Mouse (Mus musculus) thymus, adult 2 months (tissue): ENCODE results near the gene Soat1. TPM values are rescaled to one million over a fixed set of nuclear protein-coding genes. Genes with fewer than 3 reads are reported as not detected.

Source experiments
- DNase-seq: peaks from one replicate; pipeline ENCODE4 v3.0.0; 2021
- H3K27ac ChIP-seq: fragments of 200-500 bp; 2 replicates; pipeline ENCODE4 v1.5.1; 2012; ENCODE audit warnings: low read length, control low read depth; ENCODE audit not compliant: control insufficient read depth, insufficient read depth
- H3K27me3 ChIP-seq: fragments of 200-500 bp; 2 replicates; pipeline ENCODE4 v1.6.1; 2012; ENCODE audit warnings: mild to moderate bottlenecking, low read length, moderate library complexity, mixed read lengths; ENCODE audit not compliant: control insufficient read depth, insufficient read depth
- H3K36me3 ChIP-seq: fragments of 200-500 bp; 2 replicates; pipeline ENCODE4 v1.6.1; 2012; ENCODE audit warnings: mild to moderate bottlenecking, low read length, moderate library complexity; ENCODE audit not compliant: control insufficient read depth, insufficient read depth
- H3K4me1 ChIP-seq: fragments of 200-500 bp; replicated peaks from 2 replicates; pipeline ENCODE4 v1.6.1; 2012; ENCODE audit warnings: low read length; ENCODE audit not compliant: control insufficient read depth, insufficient read depth
- H3K4me3 ChIP-seq: fragments of 200-500 bp; 2 replicates; pipeline ENCODE4 v1.5.1; 2012; ENCODE audit warnings: mild to moderate bottlenecking, low read length, control low read depth, moderate library complexity; ENCODE audit not compliant: control insufficient read depth, insufficient read depth
- CTCF ChIP-seq: fragments of 200-500 bp; IDR thresholded peaks from 2 replicates; pipeline ENCODE4 v1.5.1; 2012; ENCODE audit warnings: mild to moderate bottlenecking, control low read depth, low read length, moderate library complexity, borderline replicate concordance; ENCODE audit not compliant: control insufficient read depth, poor library complexity, insufficient read depth; ENCODE audit errors: extremely low read depth
- POLR2A ChIP-seq: fragments of 200-500 bp; IDR thresholded peaks from 2 replicates; pipeline ENCODE4 v1.6.1; 2012; ENCODE audit warnings: mild to moderate bottlenecking, low read length, control low read depth, moderate library complexity; ENCODE audit not compliant: control insufficient read depth, poor library complexity, insufficient read depth; ENCODE audit errors: extremely low read depth
- WGBS: fragments of 180-500 bp; shearing (Covaris S2); methylation state at CpG from one replicate; pipeline ENCODE4 v1.1.7; 2018; 5-methylcytosine and 5-hydroxymethylcytosine counted together
- polyA plus RNA-seq: library from polyadenylated mRNA; depleted of rRNA; stranded (reverse); fragments of >200 nt; gene quantifications from 2 replicates; pipeline ENCODE4 v1.2.3, GENCODE M21; 2012

Soat1 gene
- polyA plus RNA-seq, 1 experiment: 119 TPM

DNA sequence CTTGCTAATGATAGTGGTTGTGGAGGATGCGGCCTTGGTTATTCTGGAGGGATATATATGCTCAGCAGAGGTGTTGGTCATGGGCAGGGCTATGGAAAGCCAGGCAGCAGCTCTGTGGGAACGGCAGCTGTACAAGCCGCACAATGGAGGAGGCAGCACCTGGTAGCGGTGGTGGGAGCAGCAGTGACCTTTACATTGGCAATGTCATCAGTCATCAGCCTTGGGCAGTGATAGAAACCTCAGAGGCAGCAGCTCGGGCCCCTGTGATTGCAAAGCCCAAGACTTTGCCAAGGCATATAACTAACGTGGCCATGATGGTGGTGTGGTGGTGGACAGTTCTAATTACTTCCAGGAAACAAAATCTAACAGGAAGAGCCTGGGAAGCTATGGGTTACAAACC, 50.6 kb downstream of the Soat1 start:
- peaks cover 33% of the 10 kb centered on the region for H3K4me1 ChIP-seq
- H3K27me3 ChIP-seq: no peaks in the 10 kb centered on the region
- no peak for DNase-seq
- H3K27ac ChIP-seq: peak overlapping the region; percentile 35
- 90% methylated on average over 6 of the region's 6 CpGs for WGBS
- no peak for TF ChIP-seq CTCF
- TF ChIP-seq POLR2A: no peak
- H3K36me3 ChIP-seq: no peaks in the 10 kb centered on the region; the same call in 1 of the 2 replicates
- no peak overlapping the region for H3K4me3 ChIP-seq

- Histone ChIP-seq H3K27ac (peak overlapping the region; percentile 13), H3K36me3 (no peaks in the 10 kb centered on the region), H3K27me3 (no peaks in the 10 kb centered on the region), H3K4me1 (peaks cover 33% of the 10 kb centered on the region), H3K4me3 (no peak overlapping the region)
- WGBS: 38% methylated on average over 6 of the region's 6 CpGs
- no peak for DNase-seq
- no peak for TF ChIP-seq POLR2A
- TF ChIP-seq CTCF: no peak
Observed at GRCm38 (mm10) chr1:156422856-156423255, 51.3 kb downstream of the Soat1 start.

DNA sequence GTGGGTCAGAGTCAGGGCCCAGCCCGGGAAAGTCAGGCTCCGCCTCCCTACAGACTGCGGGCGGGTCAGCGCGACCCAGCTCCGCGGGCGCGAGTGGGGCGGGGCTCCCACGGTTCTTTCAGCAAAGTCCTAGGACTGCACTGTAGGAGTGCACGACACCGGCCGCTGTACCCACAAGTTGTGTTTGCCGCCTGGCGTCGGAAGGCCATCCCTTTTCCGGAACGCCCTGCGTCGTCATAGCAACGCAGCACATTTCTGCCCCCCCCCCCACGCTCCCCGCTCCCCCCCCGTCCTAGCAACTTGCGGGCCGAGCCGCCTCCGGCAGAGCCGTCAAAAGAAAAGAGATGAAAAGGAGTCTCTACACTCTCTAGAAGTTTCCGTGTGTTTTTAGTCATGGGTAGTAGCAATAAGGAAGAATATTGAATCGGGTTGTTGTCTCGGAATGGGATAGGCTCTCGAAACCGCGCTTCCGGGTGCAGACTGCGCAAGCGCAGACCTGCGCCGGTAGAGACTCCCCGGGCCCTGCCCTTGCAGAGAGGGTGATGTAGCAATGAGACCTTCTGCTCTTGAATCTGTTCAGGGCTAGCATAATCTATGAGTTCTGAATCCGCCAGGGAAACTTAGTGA, 53.3 kb downstream of the Soat1 start, which contains the start of gene Axdnd1:
Gene Axdnd1, minus strand, starts transcription at position 489 of the 627 bp plus-strand sequence.
- Histone ChIP-seq H3K36me3 (no peaks in the 10 kb centered on the region), H3K4me3 (peak within 1 kb of the TSS; percentile 44), H3K4me1 (peaks cover 26% of the 10 kb centered on the region), H3K27me3 (no peaks in the 10 kb centered on the region), H3K27ac (peak within 1 kb of the TSS; percentile 85)
- 1% methylated on average over 44 of the region's 44 CpGs for WGBS
- TF ChIP-seq POLR2A (peak; percentile 59; the same call in 1 of the 2 replicates), CTCF (no peak)
- DNase-seq: peak; percentile 90

- Histone ChIP-seq H3K36me3 (no peaks in the 10 kb centered on the region), H3K27ac (no peak overlapping the region), H3K4me1 (peaks cover 9% of the 10 kb centered on the region), H3K27me3 (no peaks in the 10 kb centered on the region), H3K4me3 (no peak overlapping the region)
- no peak for TF ChIP-seq CTCF
- no peak for TF ChIP-seq POLR2A
- 68% methylated on average over 4 of the region's 4 CpGs for WGBS
- peak; percentile 67 for DNase-seq
Observed at GRCm38 (mm10) chr1:156418170-156418569, 56.0 kb downstream of the Soat1 start.

DNA sequence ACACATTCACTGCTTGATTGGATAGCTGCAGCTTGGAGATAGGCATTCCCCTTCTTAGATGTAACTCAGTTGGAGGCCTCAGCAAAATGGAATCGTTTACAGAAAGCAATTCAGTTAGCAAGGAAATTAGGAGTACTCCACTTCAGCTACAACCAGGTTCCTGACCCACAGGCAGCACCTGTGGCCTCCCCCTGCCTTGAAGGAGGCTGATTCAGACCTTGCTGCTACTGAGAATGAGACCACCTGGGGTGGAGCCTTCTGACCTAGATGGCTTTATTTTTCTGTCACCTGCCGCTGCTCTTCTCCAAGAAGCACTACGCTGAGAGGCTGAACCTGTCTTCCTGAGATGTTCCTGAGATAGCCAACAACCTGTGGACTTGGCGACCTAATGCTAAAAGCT, 65.6 kb downstream of the Soat1 start:
- WGBS: 8% methylated on average over 4 of the region's 4 CpGs
- Histone ChIP-seq H3K4me3 (no peak overlapping the region), H3K27ac (peak overlapping the region; percentile 99), H3K4me1 (peaks cover 25% of the 10 kb centered on the region), H3K27me3 (no peaks in the 10 kb centered on the region), H3K36me3 (no peaks in the 10 kb centered on the region)
- peak; percentile 78 for DNase-seq
- TF ChIP-seq POLR2A: 0 out of 2 replicates have a peak, but pooled peaks have one; percentile 39
- no peak for TF ChIP-seq CTCF

DNA sequence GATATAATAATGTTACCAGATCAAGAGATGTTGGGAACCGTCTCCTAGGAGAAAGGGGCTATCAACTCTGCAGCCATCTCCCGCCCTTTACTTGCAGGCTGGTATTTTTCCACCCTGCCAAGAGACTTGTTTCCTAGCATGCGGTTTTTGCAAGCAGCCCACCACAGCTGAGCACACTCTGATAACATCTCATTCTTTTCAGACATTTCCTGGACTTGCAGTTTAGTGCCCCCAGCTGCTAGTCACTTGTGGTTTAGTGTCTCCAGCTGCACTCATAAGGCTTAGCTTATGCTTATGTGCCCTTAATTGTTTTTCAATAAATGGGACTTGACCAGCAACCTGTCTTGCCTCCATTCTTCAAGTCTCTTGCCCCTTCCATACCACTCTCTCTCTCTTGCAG, 66.1 kb downstream of the Soat1 start:
- Histone ChIP-seq H3K27ac (peak overlapping the region; percentile 99), H3K36me3 (no peaks in the 10 kb centered on the region), H3K27me3 (no peaks in the 10 kb centered on the region), H3K4me3 (peak overlapping the region; percentile 27; the same call in 1 of the 2 replicates), H3K4me1 (peaks cover 31% of the 10 kb centered on the region)
- DNase-seq: peak; percentile 77
- TF ChIP-seq POLR2A (no peak), CTCF (no peak)
- WGBS: 2% methylated on average over 3 of the region's 3 CpGs
